Mouse (Mus musculus): ENCODE results near the gene Dgkh.

DNA sequence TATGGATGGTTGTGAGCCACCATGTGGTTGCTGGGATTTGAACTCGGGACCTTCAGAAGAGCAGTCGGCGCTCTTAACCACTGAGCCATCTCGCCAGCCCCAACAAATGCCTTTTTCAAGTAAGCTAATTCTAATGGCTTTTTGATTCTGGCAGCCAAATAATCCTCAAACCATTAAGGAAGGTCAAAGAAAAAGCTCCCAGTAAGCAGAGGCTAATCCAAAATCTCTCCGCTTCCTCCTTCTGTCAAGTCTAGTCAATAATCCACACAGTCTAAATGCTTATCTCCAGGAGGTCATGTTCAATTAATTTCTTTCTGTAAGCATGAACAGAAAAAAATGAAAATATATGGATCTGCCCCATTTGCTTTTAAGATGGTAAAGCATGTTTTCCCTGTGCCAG, 197.9 kb downstream of the Dgkh start:
- TF ChIP-seq MAFK (IDR thresholded peaks at IDR 0.05; ENCODE audit: insufficient read depth, low read depth, low read length) (no peak), CHD2 (IDR thresholded peaks at IDR 0.05; ENCODE audit: low read depth, low read length) (no peak), HCFC1 (IDR thresholded peaks at IDR 0.05; ENCODE audit: borderline replicate concordance, insufficient read depth, low read length) (no peak), ZC3H11A (IDR thresholded peaks at IDR 0.05; ENCODE audit: borderline replicate concordance, low read depth, low read length) (no peak)

Measured in ES-E14 (cell line).